Mouse (Mus musculus) gastrocnemius, adult 18-20 months (tissue): ENCODE data around the gene Ppl. TPM values are rescaled to one million over a fixed set of nuclear protein-coding genes. Genes with fewer than 3 reads are reported as not detected.

Experiments
- DNase-seq: peaks from one replicate; pipeline ENCODE4 v3.0.0; 2021; ENCODE audit warnings: low spot score
- total RNA-seq, 2 experiments: library from RNA; stranded (reverse); gene quantifications; 2 replicates each; pipeline ENCODE4 v1.2.3; 2021

Gene Ppl
- total RNA-seq, 2 experiments from 2014 or later = 3.1 to 3.6 TPM

- DNase-seq = peak; percentile 90
These were observed 1.5 kb downstream of the Ppl start for GRCm38 (mm10) chr16:5130766-5131165.

- no peak for DNase-seq
These were observed 2.0 kb downstream of the Ppl start for GRCm38 (mm10) chr16:5130196-5130595.

- no peak for DNase-seq
These were observed 8.7 kb downstream of the Ppl start for GRCm38 (mm10) chr16:5123476-5123875.

- DNase-seq = no peak
These were observed 12.4 kb downstream of the Ppl start for GRCm38 (mm10) chr16:5119845-5120244.

- DNase-seq = no peak
These were observed 12.8 kb downstream of the Ppl start for GRCm38 (mm10) chr16:5119385-5119784.

GRCm38 (mm10) chr16:5113582-5113981 is 18.6 kb downstream of the Ppl start:
- DNase-seq = no peak

GRCm38 (mm10) chr16:5113002-5113550 is 19.1 kb downstream of the Ppl start:
- no peak for DNase-seq

- no peak for DNase-seq
These were observed 21.2 kb downstream of the Ppl start for GRCm38 (mm10) chr16:5111021-5111420.

GRCm38 (mm10) chr16:5109877-5110276 is 22.3 kb downstream of the Ppl start:
- DNase-seq = no peak

- DNase-seq = no peak
These were observed 31.2 kb downstream of the Ppl start for GRCm38 (mm10) chr16:5101000-5101399.

- DNase-seq = no peak
These were observed 35.7 kb downstream of the Ppl start for GRCm38 (mm10) chr16:5096504-5096903.

- DNase-seq = no peak
These were observed 38.9 kb downstream of the Ppl start for GRCm38 (mm10) chr16:5093285-5093684.

GRCm38 (mm10) chr16:5089021-5089420 is 43.2 kb downstream of the Ppl start:
- DNase-seq = no peak

- DNase-seq = no peak
These were observed 46.0 kb downstream of the Ppl start for GRCm38 (mm10) chr16:5086179-5086578.

GRCm38 (mm10) chr16:5085196-5085595 is 47.0 kb downstream of the Ppl start:
- no peak for DNase-seq

- DNase-seq = no peak
These were observed 57.9 kb downstream of the Ppl start for GRCm38 (mm10) chr16:5074341-5074740.

GRCm38 (mm10) chr16:5071974-5072373 is 60.2 kb downstream of the Ppl start:
- no peak for DNase-seq

- peak; percentile 47 for DNase-seq
These were observed 61.9 kb downstream of the Ppl start for GRCm38 (mm10) chr16:5070321-5070720.

- no peak for DNase-seq
These were observed 68.7 kb downstream of the Ppl start for GRCm38 (mm10) chr16:5063472-5063871.

- no peak for DNase-seq
These were observed 74.1 kb downstream of the Ppl start for GRCm38 (mm10) chr16:5058114-5058513.

- peak; percentile 76 for DNase-seq
These were observed 81.7 kb downstream of the Ppl start for GRCm38 (mm10) chr16:5050251-5051110.

GRCm38 (mm10) chr16:5049774-5050234 is 82.4 kb downstream of the Ppl start, which contains the start of the genes Glyr1 and Ubn1:
Glyr1 (minus strand) TSS chr16:5049863.
Ubn1 (plus strand) TSS chr16:5050057.
- DNase-seq = peak; percentile 99
